Mouse (Mus musculus): Measurements from ENCODE around the gene Bhlhe41.

Gene Bhlhe41

DNA sequence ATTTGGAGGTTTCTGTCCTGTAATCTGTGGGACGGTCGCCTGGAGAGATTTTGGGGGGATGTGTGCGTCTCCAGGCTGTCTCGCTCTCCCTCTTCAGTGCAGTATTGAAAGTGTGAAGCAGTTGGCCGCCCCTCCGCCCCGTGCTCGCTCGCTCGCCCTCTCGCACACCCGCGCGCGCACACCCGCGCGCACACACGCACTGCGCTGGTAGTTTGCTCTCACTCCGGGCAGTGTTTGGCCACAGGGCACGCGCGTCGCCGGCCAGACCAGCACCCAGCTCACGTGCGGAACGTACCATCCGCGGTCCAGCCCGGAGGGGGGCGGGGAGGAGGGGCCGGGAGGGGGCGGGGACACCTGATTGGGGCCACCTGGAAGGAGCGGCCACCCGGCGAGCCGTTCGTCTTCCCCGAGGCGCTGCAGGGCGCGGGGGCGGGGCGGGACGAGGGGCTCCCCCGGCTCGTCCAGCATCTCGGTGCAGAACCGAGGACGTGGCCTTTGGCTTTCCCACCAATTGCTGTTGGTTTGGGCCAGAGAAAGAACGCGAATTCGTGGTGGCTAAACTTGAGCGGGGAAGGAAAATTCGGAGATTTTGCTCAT, at the start of gene Bhlhe41:
Gene Bhlhe41, minus strand, starts transcription at position 270 of the 597 bp plus-strand sequence.
- DNase-seq (ENCODE audit: low spot score), result peak; percentile 80

GRCm38 (mm10) chr6:145912232-145912631, 46.9 kb upstream of the Bhlhe41 start:
- DNase-seq (ENCODE audit: low spot score), result no peak

DNA sequence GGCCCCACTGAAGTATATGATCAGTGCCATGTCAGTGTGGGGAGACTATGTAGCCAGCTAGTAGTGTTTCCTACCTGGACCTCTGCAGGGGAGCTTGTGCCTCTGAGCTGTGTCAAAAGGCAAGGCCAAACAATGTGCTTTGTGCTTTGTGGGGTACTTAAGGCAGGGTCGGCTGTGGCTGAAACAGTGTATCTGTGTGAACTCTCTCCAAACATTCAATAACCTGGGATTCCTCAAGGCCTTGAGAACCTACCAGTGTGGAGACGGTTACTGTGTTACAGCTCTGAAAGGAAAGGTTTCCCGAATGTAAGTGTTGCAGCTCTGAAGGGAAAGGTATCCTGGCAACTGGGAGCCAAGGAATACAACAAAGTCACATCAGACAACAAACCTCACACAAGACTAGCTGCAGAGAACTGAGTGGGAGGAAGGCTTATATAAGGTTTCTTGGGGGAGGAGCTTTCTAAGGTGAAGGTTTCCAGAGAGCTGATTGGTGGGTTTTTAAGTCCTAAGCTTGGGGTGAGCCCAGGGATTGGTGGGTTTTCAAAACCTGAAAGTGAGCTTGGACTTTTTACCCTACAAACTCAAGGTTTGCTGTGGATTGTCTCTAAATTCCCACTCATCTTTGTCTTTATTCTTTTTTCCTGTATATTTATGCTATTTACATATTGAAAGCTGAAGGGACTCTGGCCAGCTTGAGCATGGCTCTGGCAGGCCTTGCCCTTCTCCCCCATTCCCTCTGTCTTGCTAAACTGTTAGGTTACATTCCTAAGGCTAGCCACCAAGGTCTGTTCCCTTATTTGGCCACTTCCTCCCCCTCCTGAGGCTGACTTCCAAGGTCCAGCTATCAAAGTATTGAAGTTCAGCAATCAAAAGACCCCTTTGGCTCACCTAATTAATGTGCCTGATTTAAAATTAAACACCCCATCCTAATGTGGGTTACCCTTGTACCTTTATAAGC, 45.4 kb upstream of the Bhlhe41 start:
- DNase-seq (ENCODE audit: low spot score), result peak; percentile 24

- no peak for DNase-seq (ENCODE audit: low spot score)
These were observed 44.6 kb upstream of the Bhlhe41 start for GRCm38 (mm10) chr6:145909943-145910342.

GRCm38 (mm10) chr6:145906096-145906890, 40.9 kb upstream of the Bhlhe41 start:
- no peak for DNase-seq (ENCODE audit: low spot score)

DNA sequence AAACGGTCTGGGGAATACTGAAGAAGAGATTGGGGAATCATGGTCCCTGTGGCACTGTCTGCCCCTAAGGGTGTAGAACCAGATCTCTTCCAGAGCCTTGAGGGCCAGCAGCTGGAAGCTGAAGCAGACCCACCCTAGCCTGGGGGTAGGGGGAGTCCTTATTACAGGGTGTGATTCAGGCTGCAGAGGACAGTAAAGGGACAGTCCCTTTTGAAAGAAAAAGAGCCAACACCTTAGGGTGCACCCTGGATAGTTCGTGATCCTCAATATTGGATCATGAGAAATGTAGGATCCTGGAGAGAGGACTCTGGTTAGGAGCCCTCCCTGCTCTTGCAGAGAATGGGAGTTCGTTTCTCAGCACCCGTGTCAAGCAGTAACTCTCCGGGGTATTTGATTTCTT, 39.3 kb upstream of the Bhlhe41 start:
- DNase-seq (ENCODE audit: low spot score), result no peak

GRCm38 (mm10) chr6:145904169-145904568, 38.8 kb upstream of the Bhlhe41 start:
- no peak for DNase-seq (ENCODE audit: low spot score)

GRCm38 (mm10) chr6:145894669-145895342, 29.4 kb upstream of the Bhlhe41 start:
- no peak for DNase-seq (ENCODE audit: low spot score)

DNA sequence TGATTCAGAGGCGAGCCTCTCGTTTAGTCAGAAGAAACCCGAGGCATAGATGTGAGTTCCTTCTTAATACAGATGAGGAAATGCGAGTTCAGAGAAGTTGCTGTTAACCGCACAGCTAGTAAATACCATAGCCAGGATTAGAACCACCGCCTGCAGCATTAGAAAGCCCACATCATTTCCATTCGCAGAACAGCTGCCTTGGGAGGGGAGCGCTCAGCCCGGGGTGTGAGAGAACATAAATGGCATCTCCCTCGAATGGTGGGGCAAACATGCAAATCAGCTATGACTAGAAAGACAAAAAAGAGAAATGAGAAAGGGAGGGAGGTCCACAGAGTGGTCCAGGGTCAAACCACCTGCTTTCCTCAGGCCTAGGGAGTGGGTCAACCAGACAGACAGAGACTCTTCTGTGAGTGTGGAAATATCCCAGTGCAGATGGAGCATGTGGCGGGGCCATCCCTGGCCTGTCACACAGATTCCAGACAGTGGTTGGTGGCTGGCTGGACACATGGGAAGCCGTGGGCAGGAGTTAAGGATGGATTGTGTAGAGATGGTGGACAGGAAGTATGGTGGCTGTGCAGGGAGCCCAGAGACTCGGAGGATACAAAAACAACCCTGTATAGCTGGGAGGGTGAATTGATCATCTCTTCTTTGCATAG, 28.1 kb upstream of the Bhlhe41 start:
- no peak for DNase-seq (ENCODE audit: low spot score)

DNA sequence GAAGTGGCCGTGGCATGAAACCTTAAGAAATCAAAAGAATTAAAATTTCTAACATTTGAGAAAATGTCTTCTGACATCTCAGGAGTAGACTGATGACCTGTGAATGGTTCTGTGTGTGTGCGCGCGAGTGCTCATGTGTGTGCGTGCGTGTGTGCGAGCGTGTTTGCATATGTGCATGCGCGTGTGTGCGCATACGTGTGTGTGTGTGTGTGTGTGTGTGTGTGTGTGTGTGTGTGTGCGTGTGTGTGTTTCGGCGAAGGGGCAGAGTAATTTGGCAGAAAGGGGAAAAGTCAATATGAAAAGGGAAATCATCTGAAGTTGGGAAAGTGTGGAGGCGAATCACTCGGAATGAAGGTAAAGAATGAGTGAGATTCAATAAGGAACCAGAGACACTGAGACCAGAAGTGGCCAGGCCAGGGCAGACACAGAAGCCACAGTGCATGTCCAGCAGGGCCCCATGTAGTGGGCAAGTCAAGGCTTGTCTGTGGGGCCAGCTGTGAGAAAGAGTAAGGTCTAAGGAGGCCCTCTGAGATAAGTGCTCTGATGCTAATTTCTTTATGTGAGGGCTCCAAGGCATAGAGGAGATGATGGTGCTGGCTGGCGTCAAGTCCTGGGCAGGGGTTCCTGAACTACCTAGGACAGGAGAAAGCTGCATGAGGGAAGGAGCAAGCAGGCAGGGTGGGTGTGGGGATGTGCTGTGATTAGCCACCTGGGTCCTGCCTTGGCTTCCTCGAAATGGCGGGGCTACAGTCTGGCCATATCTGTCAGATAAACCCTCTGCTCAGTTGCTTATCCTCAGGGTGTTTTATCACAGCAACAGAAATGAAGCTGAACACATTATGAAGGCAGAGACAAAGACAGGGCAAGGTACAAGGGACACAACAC, 27.3 kb upstream of the Bhlhe41 start:
- DNase-seq (ENCODE audit: low spot score), result no peak

- no peak for DNase-seq (ENCODE audit: low spot score)
These were observed 26.6 kb upstream of the Bhlhe41 start for GRCm38 (mm10) chr6:145891951-145892350.

DNA sequence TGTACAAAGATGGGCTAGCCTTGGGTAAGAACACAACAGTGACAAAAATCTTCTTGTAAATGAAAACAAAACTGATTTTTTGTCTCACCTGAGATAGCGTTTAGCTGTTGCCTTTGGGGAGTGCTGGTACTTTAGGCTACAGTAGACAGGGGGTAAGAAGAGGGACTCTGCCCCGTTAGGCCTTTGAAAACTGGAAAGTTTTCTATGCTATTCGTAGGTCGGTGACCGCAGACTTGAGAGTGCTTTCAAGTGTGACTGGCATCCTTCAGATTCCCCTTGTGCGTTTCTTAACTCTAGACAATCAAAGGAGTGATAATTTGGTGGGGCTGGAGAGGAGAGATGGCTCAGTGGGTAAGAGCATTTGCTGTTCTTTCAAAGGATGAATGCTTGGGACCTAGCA, 22.4 kb upstream of the Bhlhe41 start:
- no peak for DNase-seq (ENCODE audit: low spot score)

DNA sequence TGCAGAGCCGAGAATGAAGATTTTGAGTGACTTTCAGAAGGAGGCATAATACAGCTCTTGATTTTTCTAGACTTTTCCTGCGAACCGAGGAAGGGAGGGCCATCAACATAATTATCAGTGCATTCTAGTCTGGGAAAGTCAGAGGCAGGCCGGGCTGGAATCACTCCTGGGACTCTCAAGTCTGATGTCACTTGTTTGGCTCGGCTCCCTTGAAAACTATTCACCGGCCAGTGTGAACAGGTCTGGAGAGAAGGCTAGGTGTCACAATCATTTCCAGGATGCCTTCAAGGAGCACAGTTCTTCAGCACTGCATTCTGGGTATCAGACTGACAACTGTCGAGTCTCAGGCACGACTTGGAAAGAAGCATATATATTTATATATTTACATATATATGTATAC, 20.9 kb upstream of the Bhlhe41 start:
- DNase-seq (ENCODE audit: low spot score), result no peak

- DNase-seq (ENCODE audit: low spot score), result no peak
These were observed 19.7 kb upstream of the Bhlhe41 start for GRCm38 (mm10) chr6:145885069-145885468.

GRCm38 (mm10) chr6:145883668-145884067, 18.3 kb upstream of the Bhlhe41 start:
- no peak for DNase-seq (ENCODE audit: low spot score)

- no peak for DNase-seq (ENCODE audit: low spot score)
These were observed 17.7 kb upstream of the Bhlhe41 start for GRCm38 (mm10) chr6:145883010-145883409.

DNA sequence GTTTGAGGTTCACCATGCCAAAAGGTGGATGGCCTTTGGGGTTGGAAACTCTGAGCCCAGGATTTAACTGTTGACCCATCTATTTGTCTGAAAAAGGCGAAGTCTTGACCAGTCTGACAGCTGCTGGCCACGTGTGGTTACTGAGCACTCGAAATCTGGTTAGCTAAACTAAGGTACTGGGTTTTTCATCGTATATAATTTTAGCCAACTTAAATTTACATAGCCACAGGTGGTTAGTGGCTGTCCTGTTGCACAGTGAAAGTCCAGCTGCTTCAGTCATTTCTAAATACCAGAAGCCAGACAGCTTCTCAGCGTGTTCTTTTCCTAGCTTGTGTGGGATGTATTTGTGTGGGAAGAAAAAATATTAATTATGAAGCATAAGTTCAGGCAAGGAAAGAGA, 15.3 kb upstream of the Bhlhe41 start:
- no peak for DNase-seq (ENCODE audit: low spot score)

GRCm38 (mm10) chr6:145876986-145877735, 11.8 kb upstream of the Bhlhe41 start:
- DNase-seq (ENCODE audit: low spot score), result no peak

GRCm38 (mm10) chr6:145873354-145873753, 8.0 kb upstream of the Bhlhe41 start:
- no peak for DNase-seq (ENCODE audit: low spot score)

DNA sequence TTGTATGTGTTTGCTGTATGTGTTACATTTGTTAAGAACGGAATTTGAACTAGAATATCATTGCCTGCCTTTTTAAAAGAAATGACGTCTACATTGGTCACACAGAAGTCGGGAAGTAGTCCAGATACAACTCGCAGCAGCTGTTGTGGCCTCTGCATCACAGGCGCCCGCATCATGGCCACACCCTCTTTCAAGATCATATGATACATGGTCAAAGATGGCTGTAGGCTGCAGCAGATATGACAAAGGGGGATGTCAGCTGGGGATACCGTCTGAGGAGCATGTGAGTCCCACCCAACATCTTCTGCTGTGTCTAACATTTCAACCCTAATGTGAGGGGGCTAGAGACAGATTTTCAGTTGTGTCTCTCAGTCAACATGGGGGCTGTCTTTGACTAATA, 6.7 kb upstream of the Bhlhe41 start:
- DNase-seq (ENCODE audit: low spot score), result no peak
